Mouse (Mus musculus) kidney, embryonic 16.5 days (tissue): ENCODE results near the gene Zfp46. TPM values are rescaled to one million over a fixed set of nuclear protein-coding genes. Genes with fewer than 3 reads are reported as not detected.

ENCODE experiments used
- ATAC-seq: fragments of 200-750 bp; cut with Nextera tagmentation; 2 replicates; pipeline ENCODE4 v1.8.0; 2017; ENCODE audit warnings: moderate TSS enrichment; ENCODE audit not compliant: low FRiP score, low TSS enrichment
- H3K27ac ChIP-seq: fragments of 300-500 bp; sonication (generic); 2 replicates; pipeline ENCODE4 v1.5.1; 2014; ENCODE audit warnings: low read length
- H3K27me3 ChIP-seq: fragments of 300-500 bp; sonication (generic); 2 replicates; pipeline ENCODE4 v1.6.1; 2014; ENCODE audit warnings: low read length, control low read depth, mixed read lengths; ENCODE audit not compliant: insufficient read depth
- H3K36me3 ChIP-seq: fragments of 300-500 bp; sonication (generic); 2 replicates; pipeline ENCODE4 v1.6.1; 2014; ENCODE audit warnings: low read length, control low read depth, mixed read lengths; ENCODE audit not compliant: insufficient read depth
- H3K4me1 ChIP-seq: fragments of 300-500 bp; sonication (generic); 2 replicates; pipeline ENCODE4 v1.6.1; 2014; ENCODE audit warnings: low read length, control low read depth, mixed read lengths; ENCODE audit not compliant: insufficient read depth
- H3K4me2 ChIP-seq: fragments of 300-500 bp; sonication (generic); replicated peaks from 2 replicates; pipeline ENCODE4 v1.6.1; 2014; ENCODE audit warnings: low read depth, low read length
- H3K4me3 ChIP-seq: fragments of 300-500 bp; sonication (generic); 2 replicates; pipeline ENCODE4 v1.5.1; 2014; ENCODE audit warnings: mild to moderate bottlenecking, low read length
- H3K9ac ChIP-seq: fragments of 300-500 bp; sonication (generic); replicated peaks from 2 replicates; pipeline ENCODE4 v1.6.1; 2014; ENCODE audit warnings: low read length
- H3K9me3 ChIP-seq: fragments of 300-500 bp; sonication (generic); 2 replicates; pipeline ENCODE4 v1.6.1; 2016; ENCODE audit warnings: low read length, control low read depth
- WGBS: fragments of 180-500 bp; shearing (Covaris S2); extraction: QIAGEN DNeasy Blood & Tissue Kit; methylation state at CpG from one replicate; pipeline ENCODE4 v1.1.7; 2014; 5-methylcytosine and 5-hydroxymethylcytosine counted together
- polyA plus RNA-seq: library from polyadenylated mRNA; unstranded; fragments of >200 nt; fragmentation: Nextera tagmentation; extraction: Ambion mirVana; gene quantifications from 2 replicates; pipeline ENCODE4 v1.2.1, GENCODE M21; 2015

The Zfp46 gene
- polyA plus RNA-seq, 1 experiment from 2014 or later: 25.3 TPM

- no peak overlapping the region for H3K4me2 ChIP-seq
- no peak for ATAC-seq
- H3K9ac ChIP-seq: no peak overlapping the region
- 0 out of 2 replicates have a peak, but pooled peaks cover 2% of the 10 kb centered on the region for H3K4me1 ChIP-seq
- no peaks in the 10 kb centered on the region for H3K27me3 ChIP-seq
- no peak overlapping the region for H3K4me3 ChIP-seq
- no peaks in the 10 kb centered on the region for H3K9me3 ChIP-seq
- WGBS: 54% methylated on average over 2 of the region's 2 CpGs
- no peaks in the 10 kb centered on the region for H3K36me3 ChIP-seq
- no peak overlapping the region for H3K27ac ChIP-seq
Observed at GRCm38 (mm10) chr4:136304181-136304580, 19.7 kb downstream of the Zfp46 start.

GRCm38 (mm10) chr4:136308355-136308754 is 23.9 kb downstream of the Zfp46 start:
- no peaks in the 10 kb centered on the region for H3K27me3 ChIP-seq
- ATAC-seq: no peak
- WGBS: 60% methylated on average over 2 of the region's 2 CpGs

GRCm38 (mm10) chr4:136309780-136310179 is 25.3 kb downstream of the Zfp46 start:
- H3K27ac ChIP-seq: peak overlapping the region; percentile 98
- H3K9ac ChIP-seq: peak overlapping the region; percentile 77
- peak; percentile 39; the same call in 1 of the 2 replicates for ATAC-seq
- H3K4me3 ChIP-seq: peak overlapping the region; percentile 100
- H3K27me3 ChIP-seq: no peaks in the 10 kb centered on the region
- H3K4me1 ChIP-seq: peaks cover 31% of the 10 kb centered on the region
- H3K4me2 ChIP-seq: peak overlapping the region; percentile 93
- WGBS: 4% methylated on average over 11 of the region's 11 CpGs
- H3K36me3 ChIP-seq: no peaks in the 10 kb centered on the region
- no peaks in the 10 kb centered on the region for H3K9me3 ChIP-seq

More at GRCm38 (mm10) chr4:136308355-136308754, 23.9 kb downstream of the Zfp46 start:
- Histone ChIP-seq H3K36me3 (no peaks in the 10 kb centered on the region), H3K4me3 (no peak overlapping the region), H3K27ac (no peak overlapping the region), H3K9me3 (no peaks in the 10 kb centered on the region), H3K4me2 (no peak overlapping the region), H3K9ac (no peak overlapping the region), H3K4me1 (peaks cover 20% of the 10 kb centered on the region)

GRCm38 (mm10) chr4:136310229-136311041 is 26.0 kb downstream of the Zfp46 start, which contains the start of gene Hnrnpr:
Hnrnpr (plus strand) TSS chr4:136310942.
- H3K9ac ChIP-seq: peak within 1 kb of the TSS; percentile 100
- H3K36me3 ChIP-seq: no peaks in the 10 kb centered on the region
- no peaks in the 10 kb centered on the region for H3K27me3 ChIP-seq
- under 1% methylated on average over 60 of the region's 65 CpGs for WGBS
- H3K9me3 ChIP-seq: no peaks in the 10 kb centered on the region
- H3K4me3 ChIP-seq: peak within 1 kb of the TSS; percentile 100
- peak within 1 kb of the TSS; percentile 93 for H3K4me2 ChIP-seq
- peaks cover 35% of the 10 kb centered on the region for H3K4me1 ChIP-seq
- peak within 1 kb of the TSS; percentile 99 for H3K27ac ChIP-seq
- ATAC-seq: peak; percentile 99

- WGBS: 0% methylated on average over 80 of the region's 81 CpGs
- peak overlapping the region; percentile 99 for H3K27ac ChIP-seq
Observed at GRCm38 (mm10) chr4:136311042-136311999, 26.8 kb downstream of the Zfp46 start.

GRCm38 (mm10) chr4:136312616-136313015 is 28.1 kb downstream of the Zfp46 start:
- peak overlapping the region; percentile 100 for H3K4me3 ChIP-seq
- 7% methylated on average over 4 of the region's 4 CpGs for WGBS
- no peaks in the 10 kb centered on the region for H3K9me3 ChIP-seq
- H3K4me1 ChIP-seq: peaks cover 35% of the 10 kb centered on the region
- ATAC-seq: no peak
- peaks cover 7% of the 10 kb centered on the region; the same call in 1 of the 2 replicates for H3K36me3 ChIP-seq
- peak overlapping the region; percentile 31 for H3K9ac ChIP-seq
- H3K27ac ChIP-seq: no peak overlapping the region
- peak overlapping the region; percentile 79 for H3K4me2 ChIP-seq
- H3K27me3 ChIP-seq: no peaks in the 10 kb centered on the region

More at GRCm38 (mm10) chr4:136311042-136311999, 26.8 kb downstream of the Zfp46 start:
- peak; percentile 19 for ATAC-seq
- no peaks in the 10 kb centered on the region for H3K27me3 ChIP-seq
- no peaks in the 10 kb centered on the region for H3K36me3 ChIP-seq
- peak overlapping the region; percentile 100 for H3K4me3 ChIP-seq
- peak overlapping the region; percentile 79 for H3K4me2 ChIP-seq
- peak overlapping the region; percentile 100 for H3K9ac ChIP-seq
- H3K4me1 ChIP-seq: peaks cover 35% of the 10 kb centered on the region
- H3K9me3 ChIP-seq: no peaks in the 10 kb centered on the region

GRCm38 (mm10) chr4:136317667-136318066 is 33.2 kb downstream of the Zfp46 start:
- WGBS: 88% methylated on average over 4 of the region's 4 CpGs
- Histone ChIP-seq H3K9me3 (no peaks in the 10 kb centered on the region), H3K27me3 (no peaks in the 10 kb centered on the region), H3K36me3 (peaks cover 43% of the 10 kb centered on the region; the same call in 1 of the 2 replicates), H3K4me3 (no peak overlapping the region), H3K27ac (no peak overlapping the region), H3K9ac (no peak overlapping the region), H3K4me2 (no peak overlapping the region), H3K4me1 (peaks cover 20% of the 10 kb centered on the region)
- ATAC-seq: no peak

GRCm38 (mm10) chr4:136320016-136320415 is 35.5 kb downstream of the Zfp46 start:
- 86% methylated on average over 4 of the region's 4 CpGs for WGBS
- no peaks in the 10 kb centered on the region for H3K27me3 ChIP-seq
- H3K9ac ChIP-seq: no peak overlapping the region
- H3K36me3 ChIP-seq: peaks cover 58% of the 10 kb centered on the region; the same call in 1 of the 2 replicates
- no peak overlapping the region for H3K4me2 ChIP-seq
- no peak overlapping the region for H3K4me3 ChIP-seq
- no peak for ATAC-seq
- H3K27ac ChIP-seq: no peak overlapping the region
- peaks cover 2% of the 10 kb centered on the region; the same call in 1 of the 2 replicates for H3K4me1 ChIP-seq
- no peaks in the 10 kb centered on the region for H3K9me3 ChIP-seq

GRCm38 (mm10) chr4:136324226-136324625 is 39.7 kb downstream of the Zfp46 start:
- Histone ChIP-seq H3K27me3 (no peaks in the 10 kb centered on the region), H3K4me1 (no peaks in the 10 kb centered on the region), H3K9me3 (no peaks in the 10 kb centered on the region), H3K4me3 (no peak overlapping the region), H3K36me3 (peaks cover 63% of the 10 kb centered on the region), H3K9ac (no peak overlapping the region), H3K4me2 (no peak overlapping the region), H3K27ac (no peak overlapping the region)
- 56% methylated on average over 2 of the region's 2 CpGs for WGBS
- ATAC-seq: no peak
